Mouse (Mus musculus): ENCODE data around the gene Efcab2.

The Efcab2 gene

GRCm38 (mm10) chr1:178483854-178484253, 78.0 kb downstream of the Efcab2 start:
- DNase-seq (ENCODE audit: low read depth, low spot score): no peak

GRCm38 (mm10) chr1:178485138-178485867, 79.4 kb downstream of the Efcab2 start:
- no peak for DNase-seq (ENCODE audit: low read depth, low spot score)

- DNase-seq (ENCODE audit: low read depth, low spot score): no peak
Observed at GRCm38 (mm10) chr1:178485868-178486220, 80.0 kb downstream of the Efcab2 start.

- no peak for DNase-seq (ENCODE audit: low read depth, low spot score)
Observed at GRCm38 (mm10) chr1:178486828-178487227, 80.9 kb downstream of the Efcab2 start.

GRCm38 (mm10) chr1:178489127-178489526, 83.2 kb downstream of the Efcab2 start:
- DNase-seq (ENCODE audit: low read depth, low spot score): no peak

GRCm38 (mm10) chr1:178491733-178492132, 85.8 kb downstream of the Efcab2 start:
- DNase-seq (ENCODE audit: low read depth, low spot score): no peak

- no peak for DNase-seq (ENCODE audit: low read depth, low spot score)
Observed at GRCm38 (mm10) chr1:178492493-178492892, 86.6 kb downstream of the Efcab2 start.

- peak; percentile 53 for DNase-seq (ENCODE audit: low read depth, low spot score)
Observed at GRCm38 (mm10) chr1:178496186-178496585, 90.3 kb downstream of the Efcab2 start.

- DNase-seq (ENCODE audit: low read depth, low spot score): peak; percentile 76
Observed at GRCm38 (mm10) chr1:178496841-178497240, 91.0 kb downstream of the Efcab2 start.

GRCm38 (mm10) chr1:178506938-178507337, 101.1 kb downstream of the Efcab2 start:
- peak; percentile 81 for DNase-seq (ENCODE audit: low read depth, low spot score)

- DNase-seq (ENCODE audit: low read depth, low spot score): no peak
Observed at GRCm38 (mm10) chr1:178512323-178513031, 106.6 kb downstream of the Efcab2 start.

- DNase-seq (ENCODE audit: low read depth, low spot score): no peak
Observed at GRCm38 (mm10) chr1:178513954-178514353, 108.1 kb downstream of the Efcab2 start.

- no peak for DNase-seq (ENCODE audit: low read depth, low spot score)
Observed at GRCm38 (mm10) chr1:178515839-178516238, 110.0 kb downstream of the Efcab2 start.

- DNase-seq (ENCODE audit: low read depth, low spot score): no peak
Observed at GRCm38 (mm10) chr1:178522389-178522788, 116.5 kb downstream of the Efcab2 start.

- no peak for DNase-seq (ENCODE audit: low read depth, low spot score)
Observed at GRCm38 (mm10) chr1:178523152-178523551, 117.3 kb downstream of the Efcab2 start.

GRCm38 (mm10) chr1:178527185-178527546, 121.3 kb downstream of the Efcab2 start:
- DNase-seq (ENCODE audit: low read depth, low spot score): peak; percentile 87

- peak; percentile 41 for DNase-seq (ENCODE audit: low read depth, low spot score)
Observed at GRCm38 (mm10) chr1:178527547-178528361, 121.9 kb downstream of the Efcab2 start.

GRCm38 (mm10) chr1:178528431-178529351, 122.8 kb downstream of the Efcab2 start, which contains the start of gene Kif26b:
Gene Kif26b, plus strand, starts transcription at chr1:178529125.
- DNase-seq (ENCODE audit: low read depth, low spot score): peak; percentile 73

GRCm38 (mm10) chr1:178529512-178530300, 123.8 kb downstream of the Efcab2 start:
- peak; percentile 57 for DNase-seq (ENCODE audit: low read depth, low spot score)
